Mouse (Mus musculus) kidney, adult 2 months (tissue): ENCODE measurements around the gene Fgfr3.

Experiments used
- CTCF ChIP-seq: fragments of 200-500 bp; conservative IDR thresholded peaks from 2 replicates; pipeline ENCODE4 v1.5.1; 2011; ENCODE audit warnings: low read depth, mild to moderate bottlenecking, control low read depth, low read length, moderate library complexity, mixed read lengths; ENCODE audit not compliant: insufficient read depth, insufficient read length
- POLR2A ChIP-seq: fragments of 200-500 bp; IDR thresholded peaks from one replicate; pipeline ENCODE4 v1.6.1; 2011; ENCODE audit warnings: low read depth, low read length, control low read depth

GRCm38 (mm10) chr5:33678244-33678643 is 43.2 kb upstream of the Fgfr3 start:
- TF ChIP-seq CTCF, result no peak
- no peak for TF ChIP-seq POLR2A
